Mouse (Mus musculus) kidney, postnatal 36 days (tissue): ENCODE results near the gene Prcd.
"Not testable (repeated sequence)": the region's sequence is repeated elsewhere in the genome, so short reads cannot be mapped to it uniquely, and the experiment has no call there.

Source experiments
- DNase-seq, 2 experiments: peaks; one replicate each; pipeline ENCODE4 v3.0.0; 2021 to 2022; ENCODE audit warnings: mixed read lengths in 2 of 2

Prcd gene

GRCm38 (mm10) chr11:116649711-116650337, 3.5 kb upstream of the Prcd start:
- DNase-seq, result no peak

- no peak for DNase-seq
These were observed 2.5 kb upstream of the Prcd start for GRCm38 (mm10) chr11:116650811-116651210.

GRCm38 (mm10) chr11:116651339-116651738, 2.0 kb upstream of the Prcd start:
- DNase-seq, result no peak

GRCm38 (mm10) chr11:116652330-116653098, 820 bp upstream of the Prcd start:
- DNase-seq, result no peak

GRCm38 (mm10) chr11:116653709-116654221, 431 bp downstream of the Prcd start:
- peak in 1 of 2 experiments; percentile 54 for DNase-seq

GRCm38 (mm10) chr11:116654255-116654821, 1.0 kb downstream of the Prcd start, which contains the start of gene Cygb:
Gene Cygb (minus strand): TSS chr11:116654313.
- DNase-seq, result peak in 1 of 2 experiments; percentile 41

GRCm38 (mm10) chr11:116656348-116657191, 3.2 kb downstream of the Prcd start:
- DNase-seq, result no peak

GRCm38 (mm10) chr11:116657311-116658223, 4.2 kb downstream of the Prcd start:
- peak; percentile 93 to 96 for DNase-seq

GRCm38 (mm10) chr11:116658238-116658637, 4.9 kb downstream of the Prcd start:
- DNase-seq, result no peak

GRCm38 (mm10) chr11:116659027-116659621, 5.8 kb downstream of the Prcd start:
- no peak for DNase-seq

GRCm38 (mm10) chr11:116660181-116660580, 6.8 kb downstream of the Prcd start:
- DNase-seq, result no peak

- DNase-seq, result peak in 1 of 2 experiments; percentile 34
These were observed 8.1 kb downstream of the Prcd start for GRCm38 (mm10) chr11:116661291-116661947.

- DNase-seq, result peak; percentile 68 to 78
These were observed 8.6 kb downstream of the Prcd start for GRCm38 (mm10) chr11:116661948-116662377.

GRCm38 (mm10) chr11:116665289-116665688, 12.0 kb downstream of the Prcd start:
- no peak for DNase-seq

- DNase-seq, result no peak
These were observed 13.2 kb downstream of the Prcd start for GRCm38 (mm10) chr11:116666566-116666965.

- DNase-seq, result not testable (repeated sequence)
These were observed 13.7 kb downstream of the Prcd start for GRCm38 (mm10) chr11:116667012-116667411.

GRCm38 (mm10) chr11:116667930-116668329, 14.6 kb downstream of the Prcd start:
- DNase-seq, result no peak

GRCm38 (mm10) chr11:116668381-116668825, 15.1 kb downstream of the Prcd start:
- DNase-seq, result peak; percentile 61 to 68

GRCm38 (mm10) chr11:116668839-116669238, 15.5 kb downstream of the Prcd start:
- DNase-seq, result peak in 1 of 2 experiments; percentile 72

GRCm38 (mm10) chr11:116669316-116669715, 16.0 kb downstream of the Prcd start:
- DNase-seq, result no peak
